Mouse (Mus musculus) right cerebral cortex, postnatal 36 days (tissue): Measurements from ENCODE around the gene Slc22a19.
"Not testable (repeated sequence)": the region's sequence is repeated elsewhere in the genome, so short reads cannot be mapped to it uniquely, and the experiment has no call there.

Source experiments
- DNase-seq, 2 experiments: peaks; one replicate each; pipeline ENCODE4 v3.0.0; 2022; ENCODE audit warnings: low spot score in 2 of 2, mixed read lengths in 1 of 2

The Slc22a19 gene

GRCm38 (mm10) chr19:7711148-7711547, at the start of gene Slc22a19:
Gene Slc22a19 (minus strand): TSS chr19:7711310.
- DNase-seq: no peak

DNA sequence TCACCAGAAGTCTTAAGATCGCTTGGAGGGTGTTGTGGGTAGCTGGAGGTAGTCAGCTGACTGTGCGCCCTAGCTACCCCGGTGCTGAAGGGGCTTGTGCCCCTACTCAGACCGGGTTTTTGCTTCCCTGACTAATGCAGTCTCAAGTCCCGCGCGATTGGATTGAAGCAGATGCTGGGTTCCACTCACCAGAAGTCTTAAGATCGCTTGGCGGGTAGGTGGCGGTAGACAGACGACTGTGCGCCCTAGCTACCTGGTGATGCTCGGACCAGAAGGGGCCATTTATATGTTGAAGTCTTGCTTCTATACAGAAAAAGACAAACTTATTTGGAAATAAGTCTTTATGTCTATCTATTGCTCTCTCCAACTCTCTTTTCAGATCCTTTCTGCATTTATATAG, 42.3 kb upstream of the Slc22a19 start:
- not testable (repeated sequence) for DNase-seq

DNA sequence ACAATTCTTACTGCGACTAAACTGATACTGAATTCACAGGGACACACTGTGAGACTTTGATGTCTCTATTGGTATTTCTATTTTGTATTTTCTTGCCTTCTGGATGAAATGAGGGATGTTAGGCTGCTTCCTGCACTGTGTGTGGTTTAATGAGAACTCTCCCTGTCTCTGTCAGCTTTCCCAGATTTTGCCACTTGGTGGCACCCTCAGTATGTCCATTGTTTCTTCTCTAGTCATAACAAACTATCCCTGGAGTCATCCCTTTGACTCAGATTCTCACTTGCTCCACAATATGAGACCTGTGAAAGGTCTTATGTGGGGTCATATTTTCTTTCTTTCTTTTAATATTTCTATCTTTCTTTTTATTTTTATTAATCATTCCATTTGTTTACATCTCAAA, 18.4 kb upstream of the Slc22a19 start:
- no peak for DNase-seq

- not testable (repeated sequence) for DNase-seq
Observed at GRCm38 (mm10) chr19:7693104-7693503, 18.0 kb downstream of the Slc22a19 start.

- no peak for DNase-seq
Observed at GRCm38 (mm10) chr19:7691259-7691658, 19.9 kb downstream of the Slc22a19 start.

GRCm38 (mm10) chr19:7687988-7688387, 23.1 kb downstream of the Slc22a19 start:
- DNase-seq: no peak

DNA sequence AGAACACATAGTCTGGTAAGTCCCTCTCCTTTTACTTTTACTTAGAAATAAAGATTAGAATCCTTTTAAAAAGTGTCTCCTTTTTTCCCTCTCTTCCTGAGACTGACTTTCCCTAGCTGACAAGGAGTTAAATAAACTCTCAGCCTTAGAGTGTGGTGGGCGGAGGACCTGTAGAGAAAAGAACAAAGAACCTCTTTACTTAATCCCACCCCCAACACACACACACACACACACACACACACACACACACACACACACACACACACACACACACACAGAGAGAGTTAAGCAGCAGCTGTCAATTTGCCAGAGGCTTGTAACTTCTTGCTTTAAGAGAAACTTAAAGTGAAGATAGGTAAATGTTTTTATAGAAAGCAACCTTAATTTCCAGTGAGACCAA, 39.1 kb downstream of the Slc22a19 start:
- DNase-seq: no peak

- no peak for DNase-seq
Observed at GRCm38 (mm10) chr19:7648913-7649666, 62.0 kb downstream of the Slc22a19 start.

- no peak for DNase-seq
Observed at GRCm38 (mm10) chr19:7633786-7634185, 77.3 kb downstream of the Slc22a19 start.

GRCm38 (mm10) chr19:7633021-7633420, 78.1 kb downstream of the Slc22a19 start:
- DNase-seq: no peak
